Mouse (Mus musculus) midbrain, embryonic 16.5 days (tissue): ENCODE results near the gene Cd93. TPM values are rescaled to one million over a fixed set of nuclear protein-coding genes. Genes with fewer than 3 reads are reported as not detected.

Experiments
- ATAC-seq: fragments of 200-750 bp; cut with Nextera tagmentation; 2 replicates; pipeline ENCODE4 v1.8.0; 2017; ENCODE audit warnings: moderate TSS enrichment
- H3K27ac ChIP-seq: fragments of 300-500 bp; sonication (generic); 2 replicates; pipeline ENCODE4 v1.5.1; 2014; ENCODE audit warnings: mild to moderate bottlenecking, low read length, mixed read lengths
- H3K27me3 ChIP-seq: fragments of 300-500 bp; sonication (generic); 2 replicates; pipeline ENCODE4 v1.6.1; 2014; ENCODE audit warnings: low read depth, low read length, mixed read lengths; ENCODE audit not compliant: control insufficient read depth, insufficient read depth
- H3K36me3 ChIP-seq: fragments of 300-500 bp; sonication (generic); 2 replicates; pipeline ENCODE4 v1.6.1; 2014; ENCODE audit warnings: mild to moderate bottlenecking, low read length, moderate library complexity, mixed read lengths; ENCODE audit not compliant: control insufficient read depth, insufficient read depth
- H3K4me1 ChIP-seq: fragments of 300-500 bp; sonication (generic); 2 replicates; pipeline ENCODE4 v1.6.1; 2014; ENCODE audit warnings: mild to moderate bottlenecking, low read length, mixed read lengths; ENCODE audit not compliant: control insufficient read depth, insufficient read depth
- H3K4me2 ChIP-seq: fragments of 300-500 bp; sonication (generic); 2 replicates; pipeline ENCODE4 v1.6.1; 2014; ENCODE audit warnings: mild to moderate bottlenecking, low read length, mixed read lengths
- H3K4me3 ChIP-seq: fragments of 300-500 bp; sonication (generic); 2 replicates; pipeline ENCODE4 v1.5.1; 2014; ENCODE audit warnings: low read depth, mild to moderate bottlenecking, low read length, moderate library complexity, mixed read lengths
- H3K9ac ChIP-seq: fragments of 300-500 bp; sonication (generic); 2 replicates; pipeline ENCODE4 v1.6.1; 2014; ENCODE audit warnings: low read depth, low read length, mixed read lengths
- H3K9me3 ChIP-seq: fragments of 300-500 bp; sonication (generic); replicated peaks from 2 replicates; pipeline ENCODE4 v1.6.1; 2014; ENCODE audit warnings: mild to moderate bottlenecking, low read length, mixed read lengths; ENCODE audit not compliant: control insufficient read depth, poor library complexity, severe bottlenecking
- WGBS: fragments of 180-500 bp; shearing (Covaris S2); extraction: QIAGEN DNeasy Blood & Tissue Kit; methylation state at CpG from one replicate; pipeline ENCODE4 v1.1.7; 2014; 5-methylcytosine and 5-hydroxymethylcytosine counted together
- polyA plus RNA-seq: library from polyadenylated mRNA; unstranded; fragments of >200 nt; fragmentation: Nextera tagmentation; extraction: Ambion mirVana; gene quantifications from 2 replicates; pipeline ENCODE4 v1.2.1, GENCODE M21; 2015

The Cd93 gene
- polyA plus RNA-seq, 1 experiment from 2014 or later: 7.2 TPM

DNA sequence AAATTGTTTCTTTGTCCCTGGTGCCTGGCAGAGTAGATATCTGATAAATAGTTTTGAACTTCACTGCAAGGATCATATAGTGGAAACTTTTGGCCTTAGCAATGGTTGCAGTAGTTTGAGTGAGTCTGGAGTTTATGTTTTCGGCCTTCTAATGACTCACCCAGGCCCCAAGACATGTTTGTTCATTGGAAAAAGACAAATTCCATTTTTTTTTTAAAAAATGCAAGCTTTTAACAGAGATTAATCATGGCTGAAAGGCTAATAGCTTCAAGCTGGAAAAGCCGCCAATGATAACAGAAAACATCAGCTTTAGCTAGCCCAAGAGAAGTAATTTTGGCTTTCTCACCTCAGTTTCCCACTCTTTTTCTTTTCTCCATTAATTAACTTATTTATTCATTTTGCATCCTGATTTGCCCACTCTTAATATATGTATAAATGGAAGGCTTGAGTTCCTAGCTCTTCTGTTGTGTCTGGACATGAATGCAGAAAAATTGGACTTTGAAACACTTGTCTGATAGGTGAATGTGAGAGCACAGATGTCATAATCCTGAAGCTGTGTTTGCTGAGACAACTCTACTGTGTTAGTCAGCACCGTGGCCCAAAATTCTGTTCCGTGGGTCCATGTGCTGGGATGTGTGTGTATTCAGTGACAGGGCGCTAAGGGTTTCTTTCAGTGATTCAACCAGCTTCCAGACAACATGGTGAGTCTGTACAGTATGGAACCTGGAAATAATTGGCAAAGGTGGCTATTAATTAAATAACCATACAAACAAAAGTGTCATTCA lies 44.3 kb downstream of the Cd93 start:
- Histone ChIP-seq H3K4me2 (no peak overlapping the region), H3K9me3 (no peaks in the 10 kb centered on the region), H3K4me1 (peaks cover 5% of the 10 kb centered on the region; the same call in 1 of the 2 replicates), H3K27me3 (peaks cover 4% of the 10 kb centered on the region), H3K27ac (no peak overlapping the region), H3K36me3 (no peaks in the 10 kb centered on the region), H3K9ac (no peak overlapping the region), H3K4me3 (no peak overlapping the region)
- ATAC-seq: no peak
- WGBS: 93% methylated on average over 5 of the region's 5 CpGs

DNA sequence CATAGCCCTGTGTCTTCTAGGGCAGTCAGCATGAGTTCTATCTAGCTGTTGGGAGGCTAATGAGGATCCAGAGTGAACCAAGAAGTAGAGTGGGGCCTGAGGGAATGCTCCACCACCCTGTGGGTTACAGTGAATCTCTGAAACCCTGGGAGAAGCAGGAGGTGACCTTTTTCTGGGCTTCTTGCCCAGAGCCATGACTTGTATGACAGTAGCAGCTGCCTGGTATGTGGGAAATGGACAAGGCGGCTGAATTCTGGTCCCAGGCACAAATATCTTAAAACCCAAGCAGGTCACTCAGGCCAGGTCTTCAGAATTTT lies 45.6 kb downstream of the Cd93 start:
- peak overlapping the region; percentile 17; the same call in 1 of the 2 replicates for H3K4me2 ChIP-seq
- ATAC-seq: no peak
- 75% methylated on average over 1 of the region's 1 CpGs for whole genome bisulfite sequencing
- H3K9ac ChIP-seq: no peak overlapping the region
- no peaks in the 10 kb centered on the region for H3K36me3 ChIP-seq
- H3K4me3 ChIP-seq: no peak overlapping the region
- no peaks in the 10 kb centered on the region for H3K9me3 ChIP-seq
- peaks cover 5% of the 10 kb centered on the region; the same call in 1 of the 2 replicates for H3K4me1 ChIP-seq
- H3K27ac ChIP-seq: no peak overlapping the region
- peaks cover 11% of the 10 kb centered on the region for H3K27me3 ChIP-seq

DNA sequence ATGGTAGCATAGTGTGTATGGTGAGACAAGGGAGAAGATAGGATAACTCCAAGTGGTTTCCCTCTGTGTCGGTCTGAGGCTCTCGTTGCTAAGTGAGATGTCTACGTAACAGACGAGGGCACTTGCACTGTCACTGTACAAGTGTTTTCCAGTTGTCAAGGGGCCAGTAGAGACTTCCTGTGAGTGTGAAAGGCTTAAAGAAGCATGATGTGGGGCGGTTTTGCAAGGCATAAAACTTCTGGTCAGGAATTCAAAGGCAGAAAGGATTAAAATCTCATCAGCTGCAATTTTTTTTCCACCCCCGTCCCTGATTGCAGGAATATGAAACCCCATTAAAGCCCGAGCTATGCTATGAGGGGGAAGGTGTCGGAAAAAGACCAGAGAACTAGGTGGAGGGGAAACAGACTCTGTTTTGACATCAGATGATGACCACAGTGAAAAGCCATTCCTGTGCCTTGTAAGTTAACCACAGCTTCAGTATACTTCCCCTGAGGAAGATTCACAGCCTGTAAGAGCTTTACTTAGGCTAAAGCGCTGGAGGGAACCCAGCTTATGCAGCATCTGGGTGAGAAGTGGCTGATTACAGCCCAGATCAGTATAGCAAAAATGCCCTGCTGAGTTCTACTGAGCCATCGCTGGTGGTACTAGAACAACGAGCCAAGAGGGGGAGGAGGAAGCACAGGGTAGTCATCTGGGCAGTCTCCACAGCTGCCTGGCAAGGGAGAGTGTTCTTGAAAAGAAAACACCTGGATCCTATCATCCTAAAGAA lies 46.2 kb downstream of the Cd93 start:
- ATAC-seq: no peak
- Histone ChIP-seq H3K9me3 (no peaks in the 10 kb centered on the region), H3K36me3 (no peaks in the 10 kb centered on the region), H3K4me3 (no peak overlapping the region), H3K4me1 (peaks cover 5% of the 10 kb centered on the region; the same call in 1 of the 2 replicates), H3K4me2 (peak overlapping the region; percentile 85), H3K27ac (no peak overlapping the region), H3K9ac (no peak overlapping the region), H3K27me3 (peaks cover 11% of the 10 kb centered on the region)
- WGBS: 74% methylated on average over 11 of the region's 11 CpGs

DNA sequence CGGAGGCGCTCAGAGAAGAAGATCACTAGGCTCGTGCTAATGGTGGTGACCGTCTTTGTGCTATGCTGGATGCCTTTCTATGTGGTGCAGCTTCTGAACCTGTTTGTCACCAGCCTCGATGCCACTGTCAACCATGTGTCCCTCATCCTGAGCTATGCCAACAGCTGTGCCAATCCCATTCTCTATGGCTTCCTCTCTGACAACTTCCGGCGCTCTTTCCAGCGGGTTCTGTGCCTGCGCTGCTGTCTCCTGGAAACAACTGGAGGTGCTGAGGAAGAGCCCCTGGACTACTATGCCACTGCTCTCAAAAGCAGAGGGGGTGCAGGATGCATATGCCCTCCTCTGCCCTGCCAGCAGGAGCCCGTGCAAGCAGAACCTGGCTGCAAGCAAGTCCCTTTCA lies 47.2 kb downstream of the Cd93 start:
- ATAC-seq: no peak; the same call in none of the 2 replicates

DNA sequence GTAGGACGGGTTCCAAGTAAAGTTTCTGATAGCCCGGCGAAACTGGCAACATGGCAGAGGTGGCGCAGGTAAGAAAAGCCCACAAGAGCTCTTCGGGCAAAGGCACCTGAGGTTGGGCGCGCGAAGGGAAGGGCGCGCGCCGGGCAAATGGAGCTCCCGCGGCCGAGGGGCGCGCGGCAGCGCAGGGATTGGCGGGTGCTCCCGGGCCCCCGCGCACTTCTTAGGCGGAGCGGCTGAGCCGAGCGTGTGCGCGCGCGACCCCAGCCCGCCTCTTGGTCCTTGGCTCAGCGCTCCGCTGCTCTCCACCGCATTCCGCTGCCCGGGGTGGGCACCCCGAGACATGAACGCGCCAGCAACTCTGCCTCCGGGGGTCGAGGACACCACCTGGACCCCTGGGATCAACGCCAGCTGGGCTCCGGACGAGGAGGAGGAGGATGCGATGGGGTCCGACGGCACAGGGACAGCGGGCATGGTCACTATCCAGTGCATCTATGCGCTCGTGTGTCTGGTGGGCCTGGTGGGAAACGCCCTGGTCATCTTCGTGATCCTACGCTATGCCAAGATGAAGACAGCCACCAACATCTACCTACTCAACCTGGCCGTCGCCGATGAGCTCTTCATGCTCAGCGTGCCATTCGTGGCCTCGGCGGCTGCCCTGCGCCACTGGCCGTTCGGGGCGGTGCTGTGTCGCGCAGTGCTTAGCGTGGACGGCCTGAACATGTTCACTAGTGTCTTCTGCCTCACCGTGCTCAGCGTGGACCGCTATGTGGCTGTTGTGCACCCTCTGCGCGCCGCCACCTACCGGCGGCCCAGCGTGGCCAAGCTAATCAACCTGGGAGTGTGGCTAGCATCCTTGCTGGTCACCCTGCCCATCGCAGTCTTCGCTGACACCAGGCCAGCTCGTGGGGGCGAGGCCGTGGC lies 48.0 kb downstream of the Cd93 start, which contains the start of gene Sstr4:
Sstr4 (plus strand) TSS at position 214 of the 921 bp plus-strand sequence.
- ATAC-seq: peak; percentile 93
- WGBS: 4% methylated on average over 77 of the region's 83 CpGs
- Histone ChIP-seq H3K4me2 (peak within 1 kb of the TSS; percentile 85), H3K4me3 (peak within 1 kb of the TSS; percentile 58), H3K9me3 (no peaks in the 10 kb centered on the region), H3K27ac (no peak within 1 kb of the TSS), H3K9ac (peak within 1 kb of the TSS; percentile 62), H3K27me3 (peaks cover 11% of the 10 kb centered on the region), H3K36me3 (no peaks in the 10 kb centered on the region), H3K4me1 (peaks cover 5% of the 10 kb centered on the region; the same call in 1 of the 2 replicates)

More for the DNA sequence above, 47.2 kb downstream of the Cd93 start:
- H3K9ac ChIP-seq: no peak overlapping the region
- no peak overlapping the region for H3K27ac ChIP-seq
- H3K4me1 ChIP-seq: peaks cover 5% of the 10 kb centered on the region; the same call in 1 of the 2 replicates
- peak overlapping the region; percentile 58; the same call in 1 of the 2 replicates for H3K4me3 ChIP-seq
- WGBS: 63% methylated on average over 10 of the region's 10 CpGs
- H3K36me3 ChIP-seq: no peaks in the 10 kb centered on the region
- H3K4me2 ChIP-seq: peak overlapping the region; percentile 85
- H3K9me3 ChIP-seq: no peaks in the 10 kb centered on the region
- H3K27me3 ChIP-seq: peaks cover 11% of the 10 kb centered on the region

DNA sequence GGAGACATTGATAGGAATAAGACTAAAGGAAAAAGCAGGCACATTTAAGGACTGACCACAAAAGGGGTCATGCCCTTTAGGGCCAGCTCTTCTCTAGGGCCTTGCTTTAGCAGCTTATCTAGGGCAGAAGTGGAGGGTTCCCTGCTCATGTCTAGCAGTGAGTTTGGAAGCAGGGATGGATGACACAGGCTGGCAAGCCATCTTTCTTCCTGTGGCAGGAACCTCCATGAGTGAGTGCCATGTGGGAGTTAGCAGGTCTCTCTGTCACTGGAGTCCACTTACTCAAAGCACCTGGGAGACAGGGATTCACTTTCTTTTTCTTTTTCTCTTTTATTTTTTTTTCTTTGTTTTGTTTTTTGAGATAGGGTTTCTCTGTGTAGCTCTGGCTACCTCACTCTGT lies 49.5 kb downstream of the Cd93 start:
- Histone ChIP-seq H3K27me3 (peaks cover 11% of the 10 kb centered on the region), H3K9ac (no peak overlapping the region), H3K4me1 (peaks cover 5% of the 10 kb centered on the region; the same call in 1 of the 2 replicates), H3K36me3 (no peaks in the 10 kb centered on the region), H3K27ac (no peak overlapping the region), H3K9me3 (no peaks in the 10 kb centered on the region), H3K4me3 (no peak overlapping the region), H3K4me2 (no peak overlapping the region)
- ATAC-seq: no peak

DNA sequence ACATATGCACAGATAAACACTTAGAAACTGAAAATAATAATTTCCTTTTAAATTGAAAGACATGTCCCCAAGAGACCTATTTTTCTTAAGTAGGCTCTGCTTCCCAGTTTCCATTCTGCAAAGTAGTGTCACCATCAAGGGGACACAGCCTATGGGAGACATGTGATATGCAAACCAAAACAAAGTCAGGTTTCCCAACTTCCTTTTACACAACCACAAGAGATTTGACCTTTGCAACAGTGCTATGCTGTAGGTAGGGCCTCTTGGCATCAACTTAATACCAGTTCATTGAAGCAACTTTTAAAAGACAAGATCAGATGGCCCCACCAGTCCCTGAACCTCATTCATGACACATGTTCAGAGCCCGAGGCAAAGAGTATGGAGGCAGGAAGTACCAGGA lies 50.2 kb downstream of the Cd93 start:
- H3K9ac ChIP-seq: no peak overlapping the region

DNA sequence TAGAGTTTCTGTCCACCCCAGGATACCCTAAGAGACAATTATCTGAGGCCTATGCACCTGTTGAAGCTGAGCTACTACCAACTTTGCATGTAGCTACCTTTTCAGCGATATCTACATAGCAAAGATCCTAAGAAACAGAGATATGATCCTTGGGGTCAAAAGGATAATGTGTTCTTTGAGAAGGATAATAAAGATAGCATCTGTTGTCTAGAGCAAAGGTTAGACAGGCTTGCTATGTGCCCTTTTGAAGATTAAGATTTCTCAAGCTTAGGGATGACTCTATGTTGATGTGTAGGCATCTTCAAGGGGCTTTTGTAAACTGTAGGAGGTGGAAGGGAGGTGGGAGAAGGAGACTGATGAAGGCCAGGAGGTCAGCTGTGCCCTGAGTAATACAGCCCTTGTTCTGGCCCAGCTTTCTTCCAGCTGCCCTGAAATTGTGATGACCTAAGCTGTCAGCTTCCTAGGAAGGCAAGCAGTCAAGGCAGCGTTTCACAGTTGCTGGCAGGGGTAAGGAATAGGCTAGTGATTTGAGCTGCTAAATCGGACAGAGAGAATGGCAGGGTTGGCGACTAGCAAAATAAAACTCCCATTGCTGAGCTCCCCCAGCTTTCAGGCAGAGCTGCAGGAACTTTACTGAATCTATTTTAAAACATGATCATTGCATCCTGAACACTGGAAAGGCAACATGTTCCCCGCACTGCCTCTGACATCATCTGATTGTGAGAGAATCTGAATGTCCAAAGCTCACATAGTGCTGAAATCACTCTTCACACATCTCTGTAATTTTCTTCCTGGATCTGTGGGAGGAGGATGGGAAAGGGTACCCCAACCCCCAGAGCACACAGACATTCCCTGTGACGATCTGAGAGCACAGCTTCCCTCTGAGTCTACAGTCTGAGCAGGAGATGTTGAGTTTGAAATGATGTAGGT lies 55.4 kb downstream of the Cd93 start:
- Histone ChIP-seq H3K9me3 (no peaks in the 10 kb centered on the region), H3K4me3 (no peak overlapping the region), H3K4me2 (no peak overlapping the region), H3K27me3 (no peaks in the 10 kb centered on the region), H3K4me1 (no peaks in the 10 kb centered on the region), H3K9ac (no peak overlapping the region), H3K36me3 (no peaks in the 10 kb centered on the region), H3K27ac (no peak overlapping the region)
- ATAC-seq: no peak
- WGBS: 75% methylated on average over 6 of the region's 6 CpGs

More for the DNA sequence above, 50.2 kb downstream of the Cd93 start:
- no peak for ATAC-seq
- Histone ChIP-seq H3K27me3 (peaks cover 11% of the 10 kb centered on the region), H3K27ac (no peak overlapping the region), H3K4me3 (no peak overlapping the region), H3K36me3 (no peaks in the 10 kb centered on the region), H3K4me1 (peaks cover 5% of the 10 kb centered on the region; the same call in 1 of the 2 replicates), H3K4me2 (no peak overlapping the region), H3K9me3 (no peaks in the 10 kb centered on the region)
- WGBS: 83% methylated on average over 1 of the region's 1 CpGs
